Mouse (Mus musculus) small intestine, adult 2 months (tissue): ENCODE data around the gene Fchsd2. TPM values are rescaled to one million over a fixed set of nuclear protein-coding genes. Genes with fewer than 3 reads are reported as not detected.

Source experiments
- H3K27ac ChIP-seq: fragments of 200-500 bp; 2 replicates; pipeline ENCODE4 v1.5.1; 2012; ENCODE audit warnings: low read depth, low read length, control low read depth, inconsistent platforms; ENCODE audit not compliant: insufficient read depth
- H3K27me3 ChIP-seq: fragments of 200-500 bp; 2 replicates; pipeline ENCODE4 v1.6.1; 2012; ENCODE audit warnings: mild to moderate bottlenecking, moderate library complexity, low read length, inconsistent platforms; ENCODE audit not compliant: control insufficient read depth, insufficient read depth
- H3K36me3 ChIP-seq: fragments of 200-500 bp; 2 replicates; pipeline ENCODE4 v1.6.1; 2012; ENCODE audit warnings: mild to moderate bottlenecking, low read length, control low read depth, inconsistent platforms; ENCODE audit not compliant: control insufficient read depth, insufficient read depth
- H3K4me1 ChIP-seq: fragments of 200-500 bp; 2 replicates; pipeline ENCODE4 v1.6.1; 2012; ENCODE audit warnings: low read length, inconsistent platforms, mixed read lengths; ENCODE audit not compliant: control insufficient read depth, insufficient read depth, insufficient read length
- H3K4me3 ChIP-seq: fragments of 200-500 bp; 2 replicates; pipeline ENCODE4 v1.5.1; 2012; ENCODE audit warnings: low read depth, mild to moderate bottlenecking, control low read depth, inconsistent platforms, low read length, moderate library complexity
- CTCF ChIP-seq: fragments of 200-500 bp; IDR thresholded peaks from 2 replicates; pipeline ENCODE4 v1.5.1; 2012; ENCODE audit warnings: low read depth, mild to moderate bottlenecking, control low read depth, inconsistent platforms, low read length, moderate library complexity, mixed read lengths; ENCODE audit not compliant: insufficient replicate concordance, insufficient read length; ENCODE audit errors: extremely low read depth
- POLR2A ChIP-seq: fragments of 200-500 bp; IDR thresholded peaks from 2 replicates; pipeline ENCODE4 v1.6.1; 2012; ENCODE audit warnings: low read depth, mild to moderate bottlenecking, control low read depth, inconsistent platforms, low read length, moderate library complexity
- WGBS: fragments of 180-500 bp; shearing (Covaris S2); methylation state at CpG from one replicate; pipeline ENCODE4 v1.1.7; 2018; 5-methylcytosine and 5-hydroxymethylcytosine counted together
- polyA plus RNA-seq: library from polyadenylated mRNA; depleted of rRNA; stranded (reverse); fragments of >200 nt; gene quantifications from 2 replicates; pipeline ENCODE4 v1.2.3, GENCODE M21; 2012

Gene Fchsd2
- polyA plus RNA-seq, 1 experiment, result 6.9 TPM

- Histone ChIP-seq H3K4me1 (no peaks in the 10 kb centered on the region), H3K4me3 (no peak overlapping the region), H3K27me3 (no peaks in the 10 kb centered on the region), H3K36me3 (peaks cover 21% of the 10 kb centered on the region), H3K27ac (no peak overlapping the region)
- 84% methylated on average over 3 of the region's 3 CpGs for WGBS
- TF ChIP-seq CTCF (no peak), POLR2A (no peak)
Measured at GRCm38 (mm10) chr7:101113410-101113809, 20.7 kb downstream of the Fchsd2 start.

GRCm38 (mm10) chr7:101114328-101114727 lies 21.7 kb downstream of the Fchsd2 start:
- TF ChIP-seq POLR2A, result no peak
- TF ChIP-seq CTCF, result no peak
- 79% methylated on average over 1 of the region's 1 CpGs for WGBS
- H3K4me1 ChIP-seq, result no peaks in the 10 kb centered on the region

GRCm38 (mm10) chr7:101119391-101119790 lies 26.7 kb downstream of the Fchsd2 start:
- 86% methylated on average over 7 of the region's 7 CpGs for WGBS
- H3K27me3 ChIP-seq, result no peaks in the 10 kb centered on the region
- TF ChIP-seq CTCF (no peak), POLR2A (no peak)
- H3K27ac ChIP-seq, result no peak overlapping the region
- no peaks in the 10 kb centered on the region for H3K4me1 ChIP-seq
- peaks cover 22% of the 10 kb centered on the region for H3K36me3 ChIP-seq
- no peak overlapping the region for H3K4me3 ChIP-seq

More at GRCm38 (mm10) chr7:101114328-101114727, 21.7 kb downstream of the Fchsd2 start:
- H3K4me3 ChIP-seq, result no peak overlapping the region
- H3K27me3 ChIP-seq, result no peaks in the 10 kb centered on the region
- no peak overlapping the region for H3K27ac ChIP-seq
- peaks cover 23% of the 10 kb centered on the region for H3K36me3 ChIP-seq

- WGBS, result 71% methylated on average over 6 of the region's 6 CpGs
- no peaks in the 10 kb centered on the region for H3K4me1 ChIP-seq
Measured at GRCm38 (mm10) chr7:101123579-101124347, 31.1 kb downstream of the Fchsd2 start.

GRCm38 (mm10) chr7:101127737-101128136 lies 35.1 kb downstream of the Fchsd2 start:
- Histone ChIP-seq H3K36me3 (peaks cover 8% of the 10 kb centered on the region), H3K27me3 (no peaks in the 10 kb centered on the region), H3K27ac (no peak overlapping the region; the same call in 1 of the 2 replicates), H3K4me3 (no peak overlapping the region), H3K4me1 (0 out of 2 replicates have a peak, but pooled peaks cover 3% of the 10 kb centered on the region)
- TF ChIP-seq CTCF (no peak), POLR2A (no peak)
- WGBS, result 35% methylated on average over 3 of the region's 3 CpGs

More at GRCm38 (mm10) chr7:101123579-101124347, 31.1 kb downstream of the Fchsd2 start:
- no peaks in the 10 kb centered on the region for H3K27me3 ChIP-seq
- H3K4me3 ChIP-seq, result no peak overlapping the region
- H3K27ac ChIP-seq, result no peak overlapping the region
- H3K36me3 ChIP-seq, result peaks cover 9% of the 10 kb centered on the region
- TF ChIP-seq POLR2A (no peak), CTCF (no peak)

- TF ChIP-seq CTCF, result no peak
- TF ChIP-seq POLR2A, result no peak
- Histone ChIP-seq H3K27ac (no peak overlapping the region), H3K27me3 (no peaks in the 10 kb centered on the region), H3K4me3 (no peak overlapping the region), H3K36me3 (peaks cover 8% of the 10 kb centered on the region; the same call in 1 of the 2 replicates), H3K4me1 (0 out of 2 replicates have a peak, but pooled peaks cover 3% of the 10 kb centered on the region)
- WGBS, result 50% methylated on average over 4 of the region's 4 CpGs
Measured at GRCm38 (mm10) chr7:101128536-101128935, 35.9 kb downstream of the Fchsd2 start.

GRCm38 (mm10) chr7:101130646-101131045 lies 38.0 kb downstream of the Fchsd2 start:
- Histone ChIP-seq H3K4me1 (0 out of 2 replicates have a peak, but pooled peaks cover 3% of the 10 kb centered on the region), H3K4me3 (no peak overlapping the region), H3K36me3 (peaks cover 9% of the 10 kb centered on the region; the same call in 1 of the 2 replicates), H3K27me3 (no peaks in the 10 kb centered on the region), H3K27ac (no peak overlapping the region)
- WGBS, result 41% methylated on average over 3 of the region's 3 CpGs
- TF ChIP-seq POLR2A, result no peak
